Mouse (Mus musculus): Measurements from ENCODE around the gene Gm21760. TPM values are rescaled to one million over a fixed set of nuclear protein-coding genes. Genes with fewer than 3 reads are reported as not detected.
"Not testable (repeated sequence)": the region's sequence is repeated elsewhere in the genome, so short reads cannot be mapped to it uniquely, and the experiment has no call there.

Gene Gm21760
- total RNA-seq (2021), result not detected
- long read RNA-seq, result 0 reads

GRCm38 (mm10) chrY:80133479-80133878 is at the start of gene Gm21760:
TSS of gene Gm21760 (plus strand) at chrY:80133779.
- DNase-seq (ENCODE audit: low spot score in 2 of 2), result not testable (repeated sequence)

Data from layer of hippocampus, adult 18-20 months (tissue).